Mouse (Mus musculus) hindbrain, embryonic 12.5 days (tissue): Measurements from ENCODE around the gene Abhd17c. TPM values are rescaled to one million over a fixed set of nuclear protein-coding genes. Genes with fewer than 3 reads are reported as not detected.

Source experiments
- ATAC-seq: fragments of 200-750 bp; cut with Nextera tagmentation; 2 replicates; pipeline ENCODE4 v1.8.0; 2017; ENCODE audit warnings: moderate TSS enrichment; ENCODE audit not compliant: low FRiP score
- H3K27ac ChIP-seq: fragments of 300-500 bp; sonication (generic); 2 replicates; pipeline ENCODE4 v1.5.1; 2016; ENCODE audit warnings: mild to moderate bottlenecking
- H3K27me3 ChIP-seq: fragments of 300-500 bp; sonication (generic); 2 replicates; pipeline ENCODE4 v1.6.1; 2016; ENCODE audit warnings: mild to moderate bottlenecking
- H3K36me3 ChIP-seq: fragments of 300-500 bp; sonication (generic); 2 replicates; pipeline ENCODE4 v1.6.1; 2016; ENCODE audit warnings: mild to moderate bottlenecking
- H3K4me1 ChIP-seq: fragments of 300-500 bp; sonication (generic); 2 replicates; pipeline ENCODE4 v1.6.1; 2016
- H3K4me2 ChIP-seq: fragments of 300-500 bp; sonication (generic); replicated peaks from 2 replicates; pipeline ENCODE4 v1.6.1; 2016; ENCODE audit warnings: mild to moderate bottlenecking
- H3K4me3 ChIP-seq: fragments of 300-500 bp; sonication (generic); 2 replicates; pipeline ENCODE4 v1.5.1; 2016; ENCODE audit warnings: mild to moderate bottlenecking
- H3K9ac ChIP-seq: fragments of 300-500 bp; sonication (generic); 2 replicates; pipeline ENCODE4 v1.6.1; 2016; ENCODE audit warnings: mild to moderate bottlenecking, moderate library complexity
- H3K9me3 ChIP-seq: fragments of 300-500 bp; sonication (generic); replicated peaks from 2 replicates; pipeline ENCODE4 v1.6.1; 2016; ENCODE audit warnings: mild to moderate bottlenecking
- WGBS: fragments of 180-500 bp; shearing (Covaris S2); methylation state at CpG from one replicate; pipeline ENCODE4 v1.1.7; 2016; 5-methylcytosine and 5-hydroxymethylcytosine counted together
- polyA plus RNA-seq: library from polyadenylated mRNA; unstranded; fragments of >200 nt; fragmentation: Nextera tagmentation; extraction: Ambion mirVana; gene quantifications from 2 replicates; pipeline ENCODE4 v1.2.1, GENCODE M21; 2016

Gene Abhd17c
- polyA plus RNA-seq, 1 experiment from 2014 or later: 86.2 TPM

- no peaks in the 10 kb centered on the region for H3K36me3 ChIP-seq
- WGBS: 80% methylated on average over 2 of the region's 2 CpGs
- no peak overlapping the region for H3K27ac ChIP-seq
- no peaks in the 10 kb centered on the region for H3K4me1 ChIP-seq
- no peaks in the 10 kb centered on the region for H3K27me3 ChIP-seq
- no peak overlapping the region for H3K4me3 ChIP-seq
- no peak overlapping the region for H3K9ac ChIP-seq
- no peak overlapping the region for H3K4me2 ChIP-seq
- no peak for ATAC-seq
- no peaks in the 10 kb centered on the region for H3K9me3 ChIP-seq
Observed at GRCm38 (mm10) chr7:84168355-84168754, 16.7 kb upstream of the Abhd17c start.

GRCm38 (mm10) chr7:84166721-84167419 is 15.2 kb upstream of the Abhd17c start:
- H3K9ac ChIP-seq: no peak overlapping the region
- no peak overlapping the region for H3K4me3 ChIP-seq
- H3K27ac ChIP-seq: no peak overlapping the region
- ATAC-seq: no peak
- H3K4me1 ChIP-seq: no peaks in the 10 kb centered on the region
- H3K36me3 ChIP-seq: no peaks in the 10 kb centered on the region
- 87% methylated on average over 4 of the region's 4 CpGs for WGBS
- H3K4me2 ChIP-seq: no peak overlapping the region
- no peaks in the 10 kb centered on the region for H3K9me3 ChIP-seq
- no peaks in the 10 kb centered on the region for H3K27me3 ChIP-seq

DNA sequence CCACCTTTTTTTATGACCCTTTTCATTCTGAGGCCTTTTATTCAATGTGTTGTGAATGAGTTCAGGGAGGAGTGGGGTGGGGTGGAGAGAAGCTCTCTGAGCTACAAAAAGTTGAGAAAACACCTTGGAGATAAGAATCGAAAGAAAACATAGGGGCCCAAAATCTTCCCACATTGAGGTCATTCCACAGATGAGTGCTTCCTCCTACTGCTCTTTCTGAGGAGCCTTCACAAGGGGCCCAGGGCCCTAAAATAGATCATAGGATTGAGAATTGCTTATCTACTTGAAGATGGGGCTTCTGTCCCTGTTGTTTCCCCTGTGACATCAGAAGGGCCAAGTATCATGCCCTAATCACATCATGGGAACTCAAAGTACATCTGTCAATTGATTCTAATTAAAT is 14.3 kb upstream of the Abhd17c start:
- ATAC-seq: no peak
- no peak overlapping the region for H3K4me3 ChIP-seq
- H3K27me3 ChIP-seq: no peaks in the 10 kb centered on the region
- H3K36me3 ChIP-seq: no peaks in the 10 kb centered on the region
- H3K27ac ChIP-seq: no peak overlapping the region
- H3K9me3 ChIP-seq: no peaks in the 10 kb centered on the region
- H3K4me1 ChIP-seq: no peaks in the 10 kb centered on the region
- no peak overlapping the region for H3K4me2 ChIP-seq
- 83% methylated on average over 1 of the region's 1 CpGs for WGBS
- no peak overlapping the region for H3K9ac ChIP-seq

DNA sequence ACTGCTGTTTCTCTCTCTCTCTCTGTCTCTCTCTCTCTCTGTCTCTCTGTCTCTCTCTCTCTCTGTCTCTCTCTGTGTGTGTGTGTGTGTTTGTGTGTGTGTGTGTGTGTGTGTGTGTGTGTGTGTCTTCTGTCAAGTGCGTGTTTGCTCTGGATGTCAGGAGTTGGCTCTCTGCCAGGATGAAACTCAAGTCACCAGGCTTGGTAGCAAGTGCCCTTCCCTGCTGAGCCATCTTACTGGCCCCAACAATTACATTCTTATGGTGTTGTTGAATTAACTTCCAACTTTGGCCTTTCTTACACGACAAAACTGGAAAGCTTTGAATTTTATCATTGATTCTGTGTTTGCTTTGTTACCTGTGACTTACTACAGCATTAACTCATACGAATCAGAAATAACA is 13.6 kb upstream of the Abhd17c start:
- Histone ChIP-seq H3K27ac (no peak overlapping the region), H3K9ac (no peak overlapping the region), H3K36me3 (no peaks in the 10 kb centered on the region), H3K4me1 (no peaks in the 10 kb centered on the region), H3K4me3 (no peak overlapping the region), H3K9me3 (no peaks in the 10 kb centered on the region), H3K27me3 (no peaks in the 10 kb centered on the region), H3K4me2 (no peak overlapping the region)
- WGBS: 58% methylated on average over 3 of the region's 3 CpGs
- ATAC-seq: no peak

DNA sequence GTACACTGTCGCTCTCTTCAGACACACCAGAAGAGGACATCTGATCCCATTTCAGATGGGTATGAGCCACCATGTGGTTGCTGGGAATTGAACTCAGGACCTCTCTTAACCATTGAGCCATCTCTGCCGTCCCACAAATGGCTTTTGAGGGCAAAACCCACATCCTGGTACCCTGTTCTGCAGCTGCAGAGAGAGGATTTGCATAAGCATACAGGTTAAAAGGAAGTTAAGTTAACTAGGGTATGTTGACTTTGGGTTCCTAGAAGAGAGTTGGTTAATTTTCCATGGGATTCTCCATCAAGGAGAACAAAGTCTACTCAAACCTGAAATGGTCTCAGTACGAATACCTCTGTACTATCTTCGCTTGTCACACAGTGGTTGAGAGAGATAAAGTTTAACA is 13.2 kb upstream of the Abhd17c start:
- Histone ChIP-seq H3K9me3 (no peaks in the 10 kb centered on the region), H3K9ac (no peak overlapping the region), H3K4me1 (no peaks in the 10 kb centered on the region), H3K27me3 (no peaks in the 10 kb centered on the region), H3K27ac (no peak overlapping the region), H3K36me3 (no peaks in the 10 kb centered on the region), H3K4me3 (no peak overlapping the region), H3K4me2 (no peak overlapping the region)
- ATAC-seq: no peak
- 90% methylated on average over 4 of the region's 4 CpGs for WGBS

DNA sequence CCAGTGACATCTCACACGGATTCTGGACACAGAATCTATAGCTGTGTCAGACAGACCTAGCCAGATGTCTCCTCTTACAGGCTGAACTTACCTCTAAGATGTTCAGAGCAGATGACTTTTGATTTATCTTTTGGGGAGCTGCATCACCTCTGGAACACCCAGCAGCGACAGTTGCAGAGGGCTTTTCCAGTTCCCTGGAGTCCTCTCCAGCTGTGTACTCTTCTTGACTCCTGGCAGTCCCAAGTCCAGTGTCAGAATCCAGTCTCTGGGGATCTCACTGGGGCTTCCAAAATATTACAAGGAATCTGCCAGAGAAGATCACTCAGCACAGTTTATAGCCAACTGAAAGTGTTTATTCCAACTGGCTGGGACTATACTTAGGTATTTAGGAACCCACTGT is 12.7 kb upstream of the Abhd17c start:
- no peaks in the 10 kb centered on the region for H3K4me1 ChIP-seq
- H3K9ac ChIP-seq: no peak overlapping the region
- H3K4me2 ChIP-seq: no peak overlapping the region
- no peaks in the 10 kb centered on the region for H3K9me3 ChIP-seq
- H3K27ac ChIP-seq: no peak overlapping the region
- no peaks in the 10 kb centered on the region for H3K36me3 ChIP-seq
- WGBS: 80% methylated on average over 2 of the region's 2 CpGs
- H3K27me3 ChIP-seq: no peaks in the 10 kb centered on the region
- no peak for ATAC-seq
- no peak overlapping the region for H3K4me3 ChIP-seq

DNA sequence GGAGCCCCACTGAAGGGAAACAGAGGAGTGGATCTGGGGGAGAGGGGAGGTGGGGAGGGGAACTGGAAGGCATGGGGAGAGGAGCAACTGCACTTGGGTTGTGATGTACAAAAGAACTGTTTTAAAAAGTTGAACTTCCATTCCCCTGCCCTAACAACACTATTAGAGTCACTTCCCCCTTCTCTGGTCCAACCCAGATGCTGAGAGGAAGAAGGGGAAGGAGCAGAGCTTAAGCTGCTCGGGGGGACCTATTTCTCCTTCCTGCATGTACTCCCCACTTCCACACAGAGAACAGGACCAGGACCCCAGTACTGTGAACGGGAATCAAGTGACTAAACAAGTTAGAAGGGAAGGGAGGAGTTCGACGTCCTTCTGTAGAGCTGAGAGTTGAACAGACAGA is 11.9 kb upstream of the Abhd17c start:
- 77% methylated on average over 4 of the region's 4 CpGs for WGBS
- no peaks in the 10 kb centered on the region for H3K27me3 ChIP-seq

GRCm38 (mm10) chr7:84159414-84159813 is 7.7 kb upstream of the Abhd17c start:
- no peaks in the 10 kb centered on the region for H3K9me3 ChIP-seq
- no peak overlapping the region for H3K9ac ChIP-seq
- H3K36me3 ChIP-seq: no peaks in the 10 kb centered on the region
- WGBS: 97% methylated on average over 2 of the region's 2 CpGs
- no peak overlapping the region for H3K4me2 ChIP-seq
- no peaks in the 10 kb centered on the region for H3K4me1 ChIP-seq
- no peak overlapping the region for H3K4me3 ChIP-seq
- H3K27me3 ChIP-seq: no peaks in the 10 kb centered on the region
- no peak overlapping the region for H3K27ac ChIP-seq
- no peak for ATAC-seq

More for the DNA sequence above, 11.9 kb upstream of the Abhd17c start:
- Histone ChIP-seq H3K4me1 (no peaks in the 10 kb centered on the region), H3K36me3 (no peaks in the 10 kb centered on the region), H3K4me2 (no peak overlapping the region), H3K4me3 (no peak overlapping the region), H3K27ac (no peak overlapping the region), H3K9me3 (no peaks in the 10 kb centered on the region), H3K9ac (no peak overlapping the region)
- no peak for ATAC-seq

DNA sequence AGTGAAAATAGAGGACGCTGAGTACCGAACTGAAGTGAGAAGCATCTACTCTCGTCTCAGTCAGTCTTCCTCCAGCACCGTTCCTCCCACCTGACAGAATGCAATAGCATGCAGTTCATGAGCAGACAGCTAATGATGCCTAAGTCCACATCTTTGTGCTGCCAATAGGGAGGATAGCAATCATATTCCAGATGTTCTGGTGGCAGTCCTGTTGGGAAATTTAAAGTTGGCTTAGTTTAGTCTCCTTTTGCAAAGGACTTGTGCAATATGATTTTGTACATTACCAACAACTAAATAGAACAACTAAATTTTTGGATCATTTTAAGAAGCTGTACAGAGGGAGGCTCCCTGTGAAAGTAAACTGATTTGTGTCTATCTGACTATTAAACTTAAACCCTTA is 2.1 kb upstream of the Abhd17c start:
- no peak overlapping the region for H3K4me2 ChIP-seq
- 91% methylated on average over 4 of the region's 4 CpGs for WGBS
- ATAC-seq: no peak
- H3K9me3 ChIP-seq: no peaks in the 10 kb centered on the region
- H3K36me3 ChIP-seq: no peaks in the 10 kb centered on the region
- no peak overlapping the region for H3K9ac ChIP-seq
- no peak overlapping the region for H3K4me3 ChIP-seq
- no peaks in the 10 kb centered on the region for H3K27me3 ChIP-seq
- peaks cover 20% of the 10 kb centered on the region for H3K4me1 ChIP-seq
- H3K27ac ChIP-seq: no peak overlapping the region

DNA sequence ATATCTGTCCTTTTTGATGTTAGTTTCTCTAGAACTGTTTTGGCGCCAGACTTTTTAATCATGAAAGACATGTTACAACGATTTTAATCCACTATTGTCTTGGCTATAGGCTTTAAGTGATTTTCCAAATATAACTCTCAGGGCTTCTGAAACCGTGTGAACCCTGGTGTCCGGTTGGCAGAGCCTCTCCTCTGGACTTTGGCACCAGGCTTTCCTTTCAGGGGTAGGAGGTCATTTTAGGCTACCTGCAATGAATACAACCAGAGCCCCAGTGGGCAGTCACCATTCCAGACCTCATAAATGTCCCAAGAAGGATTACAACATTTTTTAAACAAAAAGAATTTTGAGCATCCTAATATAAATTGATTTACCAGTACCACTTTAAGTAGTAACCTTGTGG is 1.1 kb upstream of the Abhd17c start:
- H3K4me3 ChIP-seq: no peak overlapping the region
- H3K27ac ChIP-seq: no peak overlapping the region
- no peaks in the 10 kb centered on the region for H3K9me3 ChIP-seq
- WGBS: 77% methylated on average over 4 of the region's 4 CpGs
- peaks cover 30% of the 10 kb centered on the region for H3K4me1 ChIP-seq
- no peaks in the 10 kb centered on the region for H3K27me3 ChIP-seq
- ATAC-seq: no peak
- 0 out of 2 replicates have a peak, but pooled peaks cover 4% of the 10 kb centered on the region for H3K36me3 ChIP-seq
- H3K4me2 ChIP-seq: peak overlapping the region; percentile 98
- no peak overlapping the region for H3K9ac ChIP-seq

GRCm38 (mm10) chr7:84152374-84152773 is 681 bp upstream of the Abhd17c start:
- H3K9ac ChIP-seq: no peak overlapping the region
- peak; percentile 41 for ATAC-seq
- peak overlapping the region; percentile 92 for H3K4me3 ChIP-seq
- no peaks in the 10 kb centered on the region for H3K9me3 ChIP-seq
- WGBS: 64% methylated on average over 6 of the region's 6 CpGs
- H3K27me3 ChIP-seq: no peaks in the 10 kb centered on the region
- peak overlapping the region; percentile 98 for H3K4me2 ChIP-seq
- 0 out of 2 replicates have a peak, but pooled peaks cover 4% of the 10 kb centered on the region for H3K36me3 ChIP-seq
- peak overlapping the region; percentile 96; the same call in 1 of the 2 replicates for H3K27ac ChIP-seq
- peaks cover 34% of the 10 kb centered on the region for H3K4me1 ChIP-seq

DNA sequence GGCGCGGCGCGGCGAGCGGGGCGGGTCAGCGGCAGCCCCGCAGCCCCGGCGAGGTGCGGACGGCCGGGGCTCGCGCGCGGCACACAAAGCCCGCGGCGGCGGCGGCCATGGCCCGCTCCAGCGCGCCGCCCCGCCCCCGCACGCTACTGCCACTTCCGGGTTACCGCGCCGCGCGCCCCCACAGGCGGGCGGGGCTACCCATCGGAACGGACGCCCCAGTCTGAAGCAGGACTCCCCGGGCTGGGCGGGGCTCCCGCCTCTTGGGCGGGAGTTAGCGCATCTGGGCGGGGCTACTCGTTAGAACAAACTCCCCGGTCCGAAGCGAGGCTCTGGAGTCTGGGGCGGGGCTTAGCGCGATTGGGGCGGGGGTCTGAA is 254 bp upstream of the Abhd17c start:
- Histone ChIP-seq H3K36me3 (0 out of 2 replicates have a peak, but pooled peaks cover 4% of the 10 kb centered on the region), H3K4me2 (peak overlapping the region; percentile 98), H3K9ac (peak overlapping the region; percentile 94), H3K9me3 (no peaks in the 10 kb centered on the region), H3K4me3 (peak overlapping the region; percentile 92), H3K4me1 (peaks cover 39% of the 10 kb centered on the region), H3K27me3 (no peaks in the 10 kb centered on the region), H3K27ac (peak overlapping the region; percentile 96)
- under 1% methylated on average over 46 of the region's 55 CpGs for WGBS
- ATAC-seq: peak; percentile 96

DNA sequence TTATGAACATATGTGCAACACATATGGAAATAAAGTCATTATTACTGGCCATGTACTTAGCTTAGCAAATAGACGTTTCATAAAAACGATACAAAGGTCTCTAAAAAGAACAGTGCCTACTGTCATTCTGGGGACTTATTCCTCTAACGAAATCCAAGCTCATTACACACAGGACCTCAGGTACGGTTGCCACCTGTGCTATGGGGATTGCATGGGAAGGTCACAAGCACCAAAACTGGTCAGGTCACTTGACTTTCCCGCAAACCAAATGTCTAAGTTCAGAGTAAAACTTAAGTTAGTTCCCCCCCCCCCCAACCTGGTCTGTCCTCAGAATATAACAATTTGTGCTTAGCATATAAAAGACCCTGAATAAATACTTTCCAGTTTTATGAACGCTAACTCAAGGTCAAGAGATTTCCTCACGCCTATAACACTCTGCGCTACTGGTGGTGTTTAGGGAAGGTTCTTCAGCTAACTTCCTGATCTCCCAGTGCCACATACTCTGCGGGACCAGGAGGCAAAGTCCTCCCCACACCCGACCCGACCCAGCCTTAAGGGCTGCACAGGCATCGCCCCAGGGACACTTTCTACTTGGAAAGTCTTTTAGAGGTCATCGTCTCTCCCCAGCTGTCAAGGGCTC is 1.2 kb downstream of the Abhd17c start:
- H3K36me3 ChIP-seq: 0 out of 2 replicates have a peak, but pooled peaks cover 4% of the 10 kb centered on the region
- ATAC-seq: no peak
- H3K9ac ChIP-seq: peak overlapping the region; percentile 94
- no peaks in the 10 kb centered on the region for H3K9me3 ChIP-seq
- no peaks in the 10 kb centered on the region for H3K27me3 ChIP-seq
- peak overlapping the region; percentile 92 for H3K4me3 ChIP-seq
- no peak overlapping the region for H3K27ac ChIP-seq
- H3K4me2 ChIP-seq: peak overlapping the region; percentile 98
- 14% methylated on average over 13 of the region's 13 CpGs for WGBS
- peaks cover 51% of the 10 kb centered on the region for H3K4me1 ChIP-seq
